Comparison of ENCODE assay signal across 22 mouse cellular contexts in genomic region chr16:13516214-13516613, GRCm38 (mm10).
DNase-seq lines count a peak whose midpoint lies in the region; ATAC-seq and TF ChIP-seq lines count a peak whose summit lies in the region.
"Had no signal": no experiment of that assay in that cellular context is flagged by ENCODE, and none has a peak within 500 bp of the region (broad histone marks: within the 10 kb centered on the region; RNA-seq: fewer than 3 reads in every experiment).

No protein-coding gene starts in this region.

- no peak; the same call in 1 of the 2 replicates for TF ChIP-seq CTCF in left cerebral cortex, adult 2 months (IDR thresholded peaks at IDR 0.05)

- ATAC-seq in limb, embryonic 13.5 days (ENCODE audit: low FRiP score, low read depth) = peak; percentile 64
- ATAC-seq: forebrain, embryonic 14.5 days; forebrain, embryonic 16.5 days had no signal

- H3K27ac ChIP-seq in left cerebral cortex, adult 2 months = peak overlapping the region; percentile 33; the same call in 1 of the 2 replicates
- no peak overlapping the region for H3K27ac ChIP-seq in limb, embryonic 13.5 days
- H3K27ac ChIP-seq: embryonic facial prominence, embryonic 13.5 days; embryonic facial prominence, embryonic 15.5 days; forebrain, embryonic 10.5 days; forebrain, embryonic 12.5 days had no signal

- no peaks in the 10 kb centered on the region for H3K9me3 ChIP-seq in limb, embryonic 13.5 days
- H3K9me3 ChIP-seq: embryonic facial prominence, embryonic 13.5 days; embryonic facial prominence, embryonic 15.5 days; forebrain, embryonic 10.5 days; forebrain, embryonic 12.5 days had no signal

- DNase-seq in left cerebral cortex, adult 2 months (ENCODE audit: extremely low spot score in 1 of 2, low spot score in 2 of 2) = no peak
- DNase-seq in left cerebral cortex, adult 11 months (ENCODE audit: low spot score) = no peak
- DNase-seq in forelimb bud, embryonic 11.5 days (ENCODE audit: low read depth, low spot score) = peak; percentile 20
- no peak for DNase-seq in heart, postnatal 4 days
- DNase-seq: adrenal gland, adult 2 months; adrenal gland, postnatal 10 days; adrenal gland, postnatal 25 days; cerebellum, adult 11 months; cerebellum, adult 18-20 months; cerebellum, adult 8-10 months; cerebellum, adult 9-11 months; cerebellum, postnatal 14 days; cerebellum, postnatal 36 days; embryo, embryonic 11 days had no signal

- no peaks in the 10 kb centered on the region for H3K27me3 ChIP-seq in limb, embryonic 13.5 days
- H3K27me3 ChIP-seq: embryonic facial prominence, embryonic 13.5 days; embryonic facial prominence, embryonic 15.5 days; forebrain, embryonic 12.5 days had no signal

- no peak overlapping the region for H3K4me3 ChIP-seq in left cerebral cortex, adult 2 months
- no peak overlapping the region for H3K4me3 ChIP-seq in limb, embryonic 13.5 days
- H3K4me3 ChIP-seq: embryonic facial prominence, embryonic 13.5 days; embryonic facial prominence, embryonic 15.5 days; erythroblast, embryonic 14.5 days; forebrain, embryonic 10.5 days; forebrain, embryonic 12.5 days had no signal

- H3K4me1 ChIP-seq in limb, embryonic 13.5 days = no peaks in the 10 kb centered on the region
- H3K4me1 ChIP-seq: embryonic facial prominence, embryonic 13.5 days; embryonic facial prominence, embryonic 15.5 days; forebrain, embryonic 10.5 days; forebrain, embryonic 12.5 days had no signal

- intact Hi-C loops in left cerebral cortex, adult 2 months (cut with DNase I) = loop anchor here (5.0 kb wide), 1 partner anchor 69 kb away; no protein-coding TSS in a partner anchor

- H3K36me3 ChIP-seq in limb, embryonic 13.5 days = no peaks in the 10 kb centered on the region
- H3K36me3 ChIP-seq: embryonic facial prominence, embryonic 13.5 days; embryonic facial prominence, embryonic 15.5 days; forebrain, embryonic 10.5 days; forebrain, embryonic 12.5 days had no signal

- H3K4me2 ChIP-seq in limb, embryonic 13.5 days (replicated peaks) = no peak overlapping the region
- H3K4me2 ChIP-seq: embryonic facial prominence, embryonic 13.5 days; embryonic facial prominence, embryonic 15.5 days; forebrain, embryonic 12.5 days had no signal

- WGBS in limb, embryonic 13.5 days = 53% methylated on average over 3 of the region's 3 CpGs

- no peak overlapping the region for H3K9ac ChIP-seq in limb, embryonic 13.5 days
- H3K9ac ChIP-seq: embryonic facial prominence, embryonic 13.5 days; embryonic facial prominence, embryonic 15.5 days; forebrain, embryonic 12.5 days had no signal
